Mouse (Mus musculus) stomach, embryonic 14.5 days (tissue): ENCODE measurements around the gene Carmil1. TPM values are rescaled to one million over a fixed set of nuclear protein-coding genes. Genes with fewer than 3 reads are reported as not detected.

Experiments
- ATAC-seq: fragments of 200-750 bp; cut with Nextera tagmentation; 2 replicates; pipeline ENCODE4 v1.8.0; 2017; ENCODE audit warnings: low read depth, moderate TSS enrichment; ENCODE audit not compliant: insufficient number of reproducible peaks, insufficient read depth, low FRiP score
- H3K27ac ChIP-seq: fragments of 300-500 bp; sonication (generic); 2 replicates; pipeline ENCODE4 v1.5.1; 2014; ENCODE audit warnings: mild to moderate bottlenecking, low read length, moderate library complexity, mixed read lengths
- H3K27me3 ChIP-seq: fragments of 300-500 bp; sonication (generic); 2 replicates; pipeline ENCODE4 v1.6.1; 2014; ENCODE audit warnings: low read length, control low read depth, mixed read lengths; ENCODE audit not compliant: control insufficient read depth, insufficient read depth
- H3K36me3 ChIP-seq: fragments of 300-500 bp; sonication (generic); 2 replicates; pipeline ENCODE4 v1.6.1; 2014; ENCODE audit warnings: mild to moderate bottlenecking, control low read depth, low read length, moderate library complexity, mixed read lengths; ENCODE audit not compliant: control insufficient read depth, insufficient read depth
- H3K4me1 ChIP-seq: fragments of 300-500 bp; sonication (generic); 2 replicates; pipeline ENCODE4 v1.6.1; 2014; ENCODE audit warnings: low read length, control low read depth, mixed read lengths; ENCODE audit not compliant: control insufficient read depth, insufficient read depth
- H3K4me2 ChIP-seq: fragments of 300-500 bp; sonication (generic); replicated peaks from 2 replicates; pipeline ENCODE4 v1.6.1; 2014; ENCODE audit warnings: low read depth, low read length, control low read depth
- H3K4me3 ChIP-seq: fragments of 300-500 bp; sonication (generic); 2 replicates; pipeline ENCODE4 v1.5.1; 2014; ENCODE audit warnings: low read depth, low read length, control low read depth
- H3K9ac ChIP-seq: fragments of 300-500 bp; sonication (generic); replicated peaks from 2 replicates; pipeline ENCODE4 v1.6.1; 2014; ENCODE audit warnings: low read depth, mild to moderate bottlenecking, control low read depth, low read length, moderate library complexity, mixed read lengths
- H3K9me3 ChIP-seq: fragments of 300-500 bp; sonication (generic); 2 replicates; pipeline ENCODE4 v1.6.1; 2016; ENCODE audit warnings: low read depth, low read length, control low read depth; ENCODE audit not compliant: control insufficient read depth
- WGBS: fragments of 180-500 bp; shearing (Covaris S2); extraction: QIAGEN DNeasy Blood & Tissue Kit; methylation state at CpG from one replicate; pipeline ENCODE4 v1.1.7; 2014; 5-methylcytosine and 5-hydroxymethylcytosine counted together
- polyA plus RNA-seq: library from polyadenylated mRNA; unstranded; fragments of >200 nt; fragmentation: Nextera tagmentation; extraction: Ambion mirVana; gene quantifications from 2 replicates; pipeline ENCODE4 v1.2.1, GENCODE M21; 2014

Carmil1 gene
- polyA plus RNA-seq, 1 experiment from 2014 or later = 34.8 TPM

DNA sequence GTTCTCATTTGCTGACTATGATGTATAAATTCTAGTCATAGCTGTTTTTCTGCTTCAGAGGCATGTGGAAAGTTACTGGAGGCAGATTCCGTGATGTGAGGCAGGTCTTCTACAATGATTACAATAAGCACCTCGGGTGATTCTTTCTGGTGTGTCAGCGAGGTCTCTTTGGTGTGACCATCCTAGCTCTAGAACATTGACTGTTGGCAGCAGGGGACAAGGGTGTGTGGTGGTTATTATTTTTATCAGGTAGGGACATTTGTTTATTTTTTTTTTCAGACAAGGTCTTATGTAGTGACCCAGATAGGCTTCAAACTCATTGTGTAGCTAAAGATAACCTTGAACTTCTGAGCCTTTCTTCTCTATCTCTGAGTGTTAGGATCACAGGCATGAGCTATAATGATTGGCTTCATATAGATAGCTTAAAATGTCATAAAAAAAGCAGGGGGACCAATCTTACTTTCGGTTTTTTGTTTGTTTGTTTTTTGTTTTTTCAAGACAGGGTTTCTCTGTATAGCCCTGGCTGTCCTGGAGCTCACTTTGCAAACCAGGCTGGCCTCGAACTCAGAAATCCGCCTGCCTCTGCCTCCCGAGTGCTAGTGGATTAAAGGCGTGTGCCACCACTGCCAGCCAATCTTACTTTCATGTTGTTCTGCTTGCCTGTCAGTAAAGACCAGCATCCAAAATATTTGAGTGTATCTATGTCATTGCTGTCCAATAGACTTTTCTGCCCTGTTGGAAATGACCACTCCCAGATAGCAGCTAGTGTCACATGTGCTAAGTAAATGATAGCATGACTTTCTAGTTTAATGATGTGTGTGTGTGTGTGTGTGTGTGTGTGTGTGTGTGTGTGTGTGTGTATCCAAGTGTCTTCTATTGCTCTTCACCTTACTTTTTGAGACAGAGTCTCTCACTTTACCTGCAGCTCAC lies 30.7 kb upstream of the Carmil1 start:
- no peak for ATAC-seq
- Histone ChIP-seq H3K27me3 (no peaks in the 10 kb centered on the region), H3K9me3 (no peaks in the 10 kb centered on the region), H3K27ac (no peak overlapping the region), H3K4me3 (no peak overlapping the region), H3K36me3 (no peaks in the 10 kb centered on the region), H3K4me1 (no peaks in the 10 kb centered on the region), H3K4me2 (no peak overlapping the region), H3K9ac (no peak overlapping the region)
- 85% methylated on average over 8 of the region's 8 CpGs for WGBS

DNA sequence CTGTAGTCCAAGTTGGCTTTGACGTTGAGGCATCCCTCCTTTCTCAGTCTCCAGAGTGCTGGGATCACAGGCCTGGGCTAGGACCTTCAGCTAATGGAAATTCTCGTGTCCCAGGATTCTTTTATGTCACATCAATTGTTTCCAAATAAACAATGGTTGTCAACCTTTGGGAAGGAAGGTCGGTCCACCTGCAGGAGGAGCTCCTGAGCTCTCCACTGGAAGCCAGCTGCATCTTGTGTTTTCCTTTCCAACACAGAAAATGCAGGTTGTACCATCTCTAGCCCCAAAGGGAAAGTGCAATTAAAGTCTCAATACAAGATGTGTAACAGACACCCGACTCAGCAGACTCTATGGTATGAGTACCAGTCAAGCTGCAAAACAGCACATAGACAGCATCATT lies 25.7 kb upstream of the Carmil1 start:
- no peaks in the 10 kb centered on the region for H3K9me3 ChIP-seq
- H3K9ac ChIP-seq = no peak overlapping the region
- no peak for ATAC-seq
- H3K27me3 ChIP-seq = no peaks in the 10 kb centered on the region
- no peaks in the 10 kb centered on the region for H3K4me1 ChIP-seq
- no peaks in the 10 kb centered on the region for H3K36me3 ChIP-seq
- H3K4me2 ChIP-seq = no peak overlapping the region
- no peak overlapping the region for H3K4me3 ChIP-seq
- 45% methylated on average over 4 of the region's 4 CpGs for WGBS
- no peak overlapping the region for H3K27ac ChIP-seq

DNA sequence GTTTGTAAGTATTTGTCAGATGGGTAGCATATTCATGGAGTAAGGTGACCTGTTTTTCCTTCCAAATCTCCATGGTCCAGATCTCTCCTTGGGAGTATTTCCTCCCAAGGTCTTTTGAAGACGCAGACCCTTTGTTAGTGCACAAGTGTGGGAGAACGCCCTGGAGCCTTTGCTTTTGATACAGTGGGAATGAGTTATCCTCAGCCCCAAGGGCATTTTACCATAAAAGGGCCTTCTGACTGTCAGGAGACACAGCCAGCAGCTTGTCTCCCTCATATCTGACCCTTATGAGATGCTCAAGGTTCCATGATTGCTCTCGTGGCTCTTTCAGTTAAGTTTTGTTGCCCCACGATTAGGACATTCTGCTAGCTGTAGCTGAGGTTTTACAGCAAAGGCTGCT lies 24.9 kb upstream of the Carmil1 start:
- ATAC-seq = no peak
- Histone ChIP-seq H3K27ac (no peak overlapping the region), H3K4me3 (no peak overlapping the region), H3K36me3 (no peaks in the 10 kb centered on the region), H3K9me3 (no peaks in the 10 kb centered on the region), H3K4me2 (no peak overlapping the region), H3K27me3 (no peaks in the 10 kb centered on the region), H3K4me1 (no peaks in the 10 kb centered on the region), H3K9ac (no peak overlapping the region)
- WGBS = 75% methylated on average over 4 of the region's 4 CpGs

DNA sequence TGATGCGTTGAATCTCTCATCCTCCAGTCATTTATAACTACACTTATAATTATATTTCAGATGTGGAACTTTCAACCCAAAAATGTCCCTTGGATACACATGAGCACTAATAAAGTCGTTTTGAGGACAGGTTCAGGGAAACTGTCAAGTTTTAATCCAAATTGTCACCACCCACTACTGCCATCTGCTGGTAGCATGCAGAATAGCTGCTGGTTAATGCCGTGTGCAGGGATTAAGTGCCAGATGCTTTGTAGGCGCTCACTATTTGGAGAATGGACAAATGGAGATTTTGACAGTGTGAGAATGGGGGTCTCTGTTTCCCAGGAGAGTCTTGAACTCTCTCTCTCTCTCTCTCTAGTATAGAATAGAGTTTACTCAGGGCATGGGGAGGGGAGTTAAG lies 16.7 kb upstream of the Carmil1 start:
- H3K36me3 ChIP-seq = no peaks in the 10 kb centered on the region
- H3K27ac ChIP-seq = no peak overlapping the region
- no peaks in the 10 kb centered on the region for H3K4me1 ChIP-seq
- 14% methylated on average over 4 of the region's 4 CpGs for WGBS
- H3K4me2 ChIP-seq = no peak overlapping the region
- no peaks in the 10 kb centered on the region for H3K27me3 ChIP-seq
- ATAC-seq = no peak
- H3K4me3 ChIP-seq = no peak overlapping the region
- no peaks in the 10 kb centered on the region for H3K9me3 ChIP-seq
- H3K9ac ChIP-seq = no peak overlapping the region

DNA sequence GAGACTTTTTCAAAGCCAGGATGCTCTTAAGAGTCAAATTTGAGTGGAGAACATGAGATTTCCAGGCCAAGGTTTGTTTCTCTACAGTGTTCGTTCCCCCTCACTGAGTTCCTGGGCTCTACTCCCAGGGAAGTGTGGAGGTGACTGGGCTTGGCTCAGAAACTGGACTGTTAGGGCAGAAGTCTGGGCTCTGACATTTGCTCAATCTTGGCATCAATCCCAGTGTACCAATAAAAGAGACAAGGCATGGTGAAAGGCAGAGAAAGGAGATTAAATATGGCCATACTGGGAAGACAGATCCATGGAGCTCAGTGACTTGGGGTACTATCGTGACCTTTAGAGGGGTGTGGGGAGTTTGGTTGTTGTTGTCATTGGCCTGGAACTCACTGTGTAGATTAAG lies 6.8 kb upstream of the Carmil1 start:
- no peak overlapping the region for H3K9ac ChIP-seq
- no peaks in the 10 kb centered on the region for H3K36me3 ChIP-seq
- no peaks in the 10 kb centered on the region for H3K4me1 ChIP-seq
- no peaks in the 10 kb centered on the region for H3K27me3 ChIP-seq
- no peak overlapping the region for H3K4me3 ChIP-seq
- no peak for ATAC-seq
- H3K27ac ChIP-seq = no peak overlapping the region
- no peak overlapping the region for H3K4me2 ChIP-seq
- H3K9me3 ChIP-seq = no peaks in the 10 kb centered on the region
- 92% methylated on average over 2 of the region's 2 CpGs for WGBS

DNA sequence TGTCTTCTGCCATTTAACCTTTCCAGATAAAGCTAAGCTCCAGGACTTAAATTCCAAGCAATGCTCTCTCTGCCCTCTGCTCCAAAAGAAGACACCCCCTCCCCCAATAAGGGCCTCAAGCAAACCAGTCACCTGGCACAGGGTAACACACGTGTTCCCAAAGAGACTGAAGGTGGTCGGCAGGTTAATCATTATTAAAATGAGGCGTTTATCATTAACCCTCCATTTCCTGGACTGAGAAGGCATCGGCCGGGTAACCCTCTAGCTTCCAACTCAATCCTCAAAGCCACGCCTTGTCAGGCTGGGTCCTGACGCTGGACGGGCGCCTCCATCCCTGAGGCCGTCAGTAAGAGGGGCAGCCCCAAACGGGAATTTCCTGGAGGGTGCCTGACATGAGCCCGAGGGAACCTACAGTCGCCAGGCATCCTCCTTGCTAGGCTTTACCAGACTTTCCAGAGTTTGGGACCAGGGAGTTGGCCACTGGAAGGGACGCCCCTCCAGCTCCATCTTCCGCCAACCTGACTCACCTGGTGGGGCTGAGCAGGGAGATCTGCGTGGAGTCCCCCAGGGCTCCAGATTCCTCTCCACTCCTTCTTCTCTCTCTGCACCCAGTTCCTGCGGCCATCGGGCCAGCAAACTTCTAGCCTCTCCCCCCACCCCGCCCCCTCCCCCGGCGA lies 695 bp downstream of the Carmil1 start:
- Histone ChIP-seq H3K9me3 (no peaks in the 10 kb centered on the region), H3K9ac (peak overlapping the region; percentile 62), H3K4me2 (peak overlapping the region; percentile 81), H3K4me1 (0 out of 2 replicates have a peak, but pooled peaks cover 7% of the 10 kb centered on the region), H3K36me3 (no peaks in the 10 kb centered on the region), H3K4me3 (peak overlapping the region; percentile 47), H3K27ac (no peak overlapping the region; the same call in 1 of the 2 replicates), H3K27me3 (no peaks in the 10 kb centered on the region)
- WGBS = 2% methylated on average over 21 of the region's 21 CpGs
- ATAC-seq = no peak; the same call in 1 of the 2 replicates

DNA sequence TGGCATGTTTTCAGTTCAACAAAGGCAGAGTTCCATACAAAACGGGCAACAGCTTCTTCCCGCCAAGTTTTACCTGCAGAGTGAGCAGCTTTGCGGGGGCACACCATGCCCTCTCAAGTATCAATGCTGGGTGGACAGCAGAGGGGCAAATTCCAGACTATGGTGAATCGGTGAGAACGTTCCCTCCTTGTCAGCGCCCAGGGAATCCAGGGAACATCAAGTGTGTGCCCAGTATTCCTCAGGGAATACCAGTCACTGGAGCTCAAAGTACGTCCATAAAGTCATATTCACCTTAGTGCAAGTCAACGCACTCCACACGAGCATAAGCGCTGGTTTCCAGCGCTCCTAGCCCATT lies 1.2 kb downstream of the Carmil1 start:
- Histone ChIP-seq H3K36me3 (no peaks in the 10 kb centered on the region), H3K4me1 (0 out of 2 replicates have a peak, but pooled peaks cover 7% of the 10 kb centered on the region), H3K27me3 (no peaks in the 10 kb centered on the region), H3K4me3 (peak overlapping the region; percentile 47; the same call in 1 of the 2 replicates), H3K9ac (no peak overlapping the region), H3K4me2 (peak overlapping the region; percentile 81), H3K9me3 (no peaks in the 10 kb centered on the region), H3K27ac (no peak overlapping the region; the same call in 1 of the 2 replicates)
- ATAC-seq = no peak
- 36% methylated on average over 11 of the region's 11 CpGs for WGBS

DNA sequence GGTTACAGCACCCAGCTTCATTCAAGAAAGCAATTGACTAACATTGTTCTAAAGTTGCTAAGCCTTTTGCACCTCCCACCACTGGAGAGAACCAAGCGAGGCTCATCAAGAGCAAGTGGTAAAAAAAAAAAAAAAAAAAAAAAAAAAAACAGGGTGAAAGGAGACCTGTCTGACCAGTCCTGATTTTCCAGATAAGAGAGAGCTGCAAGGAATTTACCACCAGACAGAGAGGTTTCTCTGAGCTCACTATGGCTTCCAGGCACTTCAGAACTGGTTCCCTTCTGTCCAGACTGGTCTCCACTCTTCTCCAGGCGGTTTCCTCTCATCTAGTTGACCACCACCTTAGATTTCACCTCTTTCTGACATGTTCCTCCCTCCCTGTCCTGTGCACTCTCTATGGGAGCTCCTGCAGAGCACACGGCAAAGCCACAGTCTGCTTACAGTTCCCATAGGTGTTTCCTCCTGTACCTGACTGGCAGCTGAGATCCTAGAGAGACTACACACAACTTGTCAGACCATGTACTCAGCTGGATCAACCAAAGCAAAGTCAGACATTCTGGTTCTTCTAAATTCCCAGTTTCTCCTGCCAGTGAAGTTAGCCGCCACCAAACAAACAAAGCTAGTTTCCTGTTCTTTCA lies 7.7 kb downstream of the Carmil1 start:
- Histone ChIP-seq H3K4me1 (0 out of 2 replicates have a peak, but pooled peaks cover 2% of the 10 kb centered on the region), H3K9me3 (no peaks in the 10 kb centered on the region), H3K27ac (no peak overlapping the region), H3K36me3 (no peaks in the 10 kb centered on the region), H3K4me3 (no peak overlapping the region), H3K9ac (no peak overlapping the region), H3K27me3 (no peaks in the 10 kb centered on the region), H3K4me2 (no peak overlapping the region)
- WGBS = 56% methylated on average over 4 of the region's 4 CpGs
- ATAC-seq = 0 out of 2 replicates have a peak, but pooled peaks have one; percentile 42
